Mouse (Mus musculus) CD4-positive, CD25-positive, alpha-beta regulatory T cell, adult 2 months (primary cell): ENCODE measurements around the gene Cops2.

Source experiments
- DNase-seq: peaks from one replicate; pipeline ENCODE4 v3.0.0-alpha.2; 2012; ENCODE audit warnings: low read depth, low spot score

Gene Cops2

GRCm38 (mm10) chr2:125858521-125859280 is at the start of gene Cops2, which contains the start of gene Galk2:
Gene Cops2, minus strand, starts transcription at chr2:125859139.
Gene Galk2, plus strand, starts transcription at chr2:125859109.
- peak; percentile 96 for DNase-seq

DNA sequence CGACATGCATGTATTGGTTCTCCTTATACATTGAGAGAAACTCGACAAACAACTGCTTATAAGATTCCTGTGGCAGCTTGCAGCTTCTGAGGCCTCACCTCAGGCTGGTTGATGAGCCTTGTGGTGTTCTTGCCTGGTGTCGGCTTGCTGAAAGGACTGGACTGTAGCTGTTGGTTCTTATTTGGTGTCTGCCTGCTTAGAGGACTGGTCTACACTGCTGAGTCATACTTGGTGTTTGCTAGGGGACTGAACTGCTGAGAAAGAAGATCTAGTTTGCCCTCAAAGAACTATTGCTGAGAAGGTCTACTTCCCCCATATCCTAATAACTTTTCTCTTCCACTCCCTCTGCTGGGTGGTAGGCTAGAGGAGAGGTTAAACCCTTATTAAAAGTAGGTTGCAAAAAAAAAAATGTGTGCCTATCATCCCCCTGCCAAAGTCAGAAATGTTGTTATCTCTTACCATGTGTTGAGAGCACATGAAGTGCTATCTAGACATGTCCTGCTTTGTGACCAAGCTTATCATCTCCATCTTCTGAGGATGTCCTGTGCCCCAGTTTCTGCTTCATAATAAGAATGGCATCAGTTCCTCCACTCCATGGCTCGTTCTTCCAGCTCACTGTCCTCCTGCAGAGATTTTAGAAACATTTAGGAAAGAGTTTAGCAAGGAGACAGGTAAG is 48.8 kb upstream of the Cops2 start:
- no peak for DNase-seq

DNA sequence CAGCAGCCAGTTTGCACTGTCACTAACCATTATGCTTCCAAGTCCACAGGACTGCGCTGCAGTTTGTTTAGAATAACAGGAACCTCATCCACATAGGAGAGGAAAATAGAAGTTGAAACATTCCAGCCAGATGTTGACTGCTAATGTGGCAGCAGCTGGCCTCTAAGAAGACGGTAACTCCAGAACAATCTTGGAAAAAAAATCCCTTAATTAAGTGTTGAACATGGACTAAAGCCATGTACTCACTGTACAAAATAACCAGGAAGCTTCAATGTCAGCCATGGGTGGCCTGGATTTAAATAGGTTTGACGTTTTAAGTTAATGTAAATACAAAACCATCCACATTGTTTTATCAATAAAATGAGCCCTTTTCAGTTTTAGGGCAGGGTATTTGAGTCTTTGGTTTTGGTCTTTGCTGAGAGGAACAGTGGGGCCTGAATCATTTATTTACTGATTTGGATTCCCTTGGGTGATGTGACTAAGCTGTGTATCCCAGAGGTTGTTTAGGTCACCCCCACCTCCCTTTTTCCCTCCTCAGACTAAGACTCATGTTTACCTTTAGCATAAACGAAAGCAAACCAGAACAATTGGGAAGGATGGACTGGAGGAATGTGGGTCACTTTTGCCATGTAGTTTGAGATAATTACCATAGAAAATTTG is 47.6 kb upstream of the Cops2 start:
- no peak for DNase-seq

GRCm38 (mm10) chr2:125901426-125901825 is 42.5 kb upstream of the Cops2 start:
- no peak for DNase-seq

- no peak for DNase-seq
Observed at GRCm38 (mm10) chr2:125900797-125901410, 42.0 kb upstream of the Cops2 start.

- no peak for DNase-seq
Observed at GRCm38 (mm10) chr2:125896355-125896754, 37.4 kb upstream of the Cops2 start.

- no peak for DNase-seq
Observed at GRCm38 (mm10) chr2:125895099-125895498, 36.2 kb upstream of the Cops2 start.

DNA sequence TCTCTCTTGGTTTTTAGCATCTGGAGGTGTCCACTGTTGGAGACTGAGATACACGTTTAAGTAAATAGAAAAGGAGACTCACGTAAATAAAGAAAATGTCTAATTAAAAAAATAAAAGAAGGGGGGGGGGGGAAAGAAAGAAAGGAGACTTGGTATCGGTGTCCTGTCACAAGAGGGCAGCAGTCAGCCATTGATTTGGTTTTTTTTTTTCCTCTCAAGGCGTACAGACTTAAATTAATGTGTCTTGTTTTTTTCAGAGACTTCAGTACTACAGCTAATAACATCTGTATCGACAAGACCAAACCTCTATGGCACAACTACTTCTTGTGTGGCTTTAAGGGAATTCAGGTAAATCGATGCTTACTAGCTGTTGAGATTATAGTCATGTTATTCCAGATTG is 34.2 kb upstream of the Cops2 start:
- peak; percentile 45 for DNase-seq

GRCm38 (mm10) chr2:125885891-125886576 is 27.1 kb upstream of the Cops2 start:
- DNase-seq: no peak

DNA sequence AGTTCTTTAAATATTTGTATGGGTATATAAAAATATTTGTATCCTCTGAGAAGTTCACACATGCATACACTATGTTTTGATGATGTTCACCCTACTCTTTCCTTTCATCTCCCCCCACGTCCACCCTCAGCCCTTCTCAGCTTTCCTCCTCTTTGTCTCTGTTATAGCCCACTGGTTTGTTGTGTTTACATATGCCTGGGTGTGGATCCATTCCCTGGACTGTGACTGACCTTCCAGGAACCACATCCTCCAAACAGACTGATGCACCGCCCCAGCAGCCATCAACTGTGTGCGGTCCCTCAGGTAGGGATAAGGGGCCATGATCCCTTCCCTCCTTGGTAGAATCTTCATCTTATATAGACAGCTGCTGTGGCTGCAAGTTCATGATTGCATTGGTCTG is 11.2 kb upstream of the Cops2 start:
- no peak for DNase-seq

DNA sequence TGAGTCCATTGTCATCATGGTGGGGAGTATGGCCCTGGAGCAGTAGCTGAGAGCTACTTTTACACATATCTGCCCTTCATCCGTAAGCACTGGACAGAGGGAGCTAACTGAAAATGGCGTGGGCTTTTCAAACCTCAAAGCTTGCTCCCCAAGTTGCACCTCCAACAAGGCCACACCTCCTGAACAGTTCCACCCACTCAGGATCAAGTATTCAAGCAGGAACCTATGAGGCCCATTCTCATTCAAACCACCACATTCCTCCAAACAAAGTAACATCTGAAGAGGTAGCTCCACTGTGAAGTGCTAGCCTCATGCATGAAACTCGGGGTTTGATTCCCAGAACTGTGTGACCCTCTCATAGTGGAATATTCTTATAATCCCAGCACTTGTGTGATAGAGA is 9.4 kb upstream of the Cops2 start:
- DNase-seq: no peak

- DNase-seq: peak; percentile 82
Observed at GRCm38 (mm10) chr2:125866058-125866740, 7.3 kb upstream of the Cops2 start.

- DNase-seq: no peak
Observed at GRCm38 (mm10) chr2:125865585-125865984, 6.6 kb upstream of the Cops2 start.

DNA sequence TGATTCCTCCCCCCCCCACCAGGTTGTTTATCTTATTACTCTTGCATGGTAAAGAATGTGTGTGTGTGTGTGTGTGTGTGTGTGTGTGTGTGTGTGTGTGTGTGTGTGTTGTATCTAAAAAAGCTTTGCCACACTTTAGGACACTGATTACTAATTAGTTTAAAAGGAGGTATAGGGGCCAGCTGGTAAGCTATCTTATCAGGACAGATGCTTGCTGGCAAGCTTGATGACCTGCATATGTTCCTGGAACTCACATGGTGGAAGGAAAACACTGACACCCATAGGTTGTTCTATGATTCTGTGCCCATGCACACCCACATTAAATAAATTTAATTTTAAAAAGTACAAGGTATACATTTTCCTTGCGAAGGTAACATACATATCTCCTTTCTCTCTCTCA is 5.6 kb upstream of the Cops2 start:
- no peak for DNase-seq

- DNase-seq: no peak
Observed at GRCm38 (mm10) chr2:125863799-125864198, 4.9 kb upstream of the Cops2 start.

DNA sequence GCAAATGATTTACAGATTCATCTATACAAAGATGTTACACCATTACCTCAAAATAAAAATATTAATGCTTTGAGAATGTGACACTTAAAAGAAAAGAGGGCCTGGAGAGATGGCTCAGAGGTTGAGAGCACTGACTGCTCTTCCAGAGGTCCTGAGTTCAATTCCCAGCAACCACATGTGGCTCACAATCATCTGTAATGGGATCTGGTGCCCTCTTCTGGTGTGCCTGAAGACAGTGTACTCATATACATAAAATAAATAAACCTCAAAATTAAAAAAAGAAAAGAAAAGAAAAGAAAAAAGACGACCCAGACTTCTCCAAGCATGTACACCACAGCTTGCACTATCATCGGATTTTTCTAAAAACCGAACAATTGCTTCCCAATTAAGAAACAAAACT is 1.2 kb downstream of the Cops2 start:
- DNase-seq: no peak

DNA sequence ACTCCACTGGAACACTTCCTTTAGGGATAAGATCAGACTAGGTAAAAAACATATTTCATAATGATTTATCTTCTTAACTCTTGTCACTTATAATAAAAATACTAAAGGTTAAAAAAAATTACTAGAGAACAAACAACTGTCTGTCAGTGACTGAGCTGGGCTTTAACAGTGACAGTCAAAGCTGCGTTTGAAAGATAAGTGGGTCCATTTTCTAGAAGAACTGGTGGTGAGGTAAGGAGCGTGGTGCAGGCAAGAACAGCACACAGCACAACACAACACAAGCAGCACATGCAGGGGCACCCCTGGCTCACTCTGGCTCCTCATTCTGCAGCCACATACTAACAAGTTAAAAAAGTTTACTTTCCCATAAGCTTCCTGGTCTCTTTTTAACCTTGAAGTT is 7.7 kb downstream of the Cops2 start:
- no peak for DNase-seq

- no peak for DNase-seq
Observed at GRCm38 (mm10) chr2:125838708-125839284, 20.1 kb downstream of the Cops2 start.

GRCm38 (mm10) chr2:125838091-125838490 is 20.8 kb downstream of the Cops2 start:
- DNase-seq: no peak

GRCm38 (mm10) chr2:125829924-125830323 is 29.0 kb downstream of the Cops2 start:
- DNase-seq: peak; percentile 40

- no peak for DNase-seq
Observed at GRCm38 (mm10) chr2:125827898-125828297, 31.0 kb downstream of the Cops2 start.
